Mouse (Mus musculus) spleen, adult 2 months (tissue): Measurements from ENCODE around the gene Myom3. TPM values are rescaled to one million over a fixed set of nuclear protein-coding genes. Genes with fewer than 3 reads are reported as not detected.

Source experiments
- DNase-seq, 2 experiments: peaks; one replicate each; pipeline versions ENCODE4 v3.0.0 to v3.0.0-alpha.2; 2012 to 2021; ENCODE audit warnings: low spot score in 2 of 2, low read depth in 1 of 2
- H3K27ac ChIP-seq: fragments of 200-500 bp; 2 replicates; pipeline ENCODE4 v1.5.1; 2012; ENCODE audit warnings: low read length, inconsistent platforms; ENCODE audit not compliant: insufficient read depth
- H3K27me3 ChIP-seq: fragments of 200-500 bp; 2 replicates; pipeline ENCODE4 v1.6.1; 2012; ENCODE audit warnings: mild to moderate bottlenecking, moderate library complexity, low read length, inconsistent platforms; ENCODE audit not compliant: control insufficient read depth, insufficient read depth
- H3K36me3 ChIP-seq: fragments of 200-500 bp; 2 replicates; pipeline ENCODE4 v1.6.1; 2012; ENCODE audit warnings: mild to moderate bottlenecking, low read length, inconsistent platforms; ENCODE audit not compliant: control insufficient read depth, insufficient read depth
- H3K4me1 ChIP-seq: fragments of 200-500 bp; 2 replicates; pipeline ENCODE4 v1.6.1; 2011; ENCODE audit warnings: inconsistent platforms; ENCODE audit not compliant: control insufficient read depth, insufficient read depth, insufficient read length
- H3K4me3 ChIP-seq: fragments of 200-500 bp; 2 replicates; pipeline ENCODE4 v1.5.1; 2011; ENCODE audit warnings: mild to moderate bottlenecking, inconsistent platforms; ENCODE audit not compliant: insufficient read depth, insufficient read length; ENCODE audit errors: extremely low read depth
- CTCF ChIP-seq: fragments of 200-500 bp; IDR thresholded peaks from 2 replicates; pipeline ENCODE4 v1.5.1; 2011; ENCODE audit warnings: mild to moderate bottlenecking, inconsistent platforms; ENCODE audit not compliant: insufficient read depth, insufficient read length, insufficient replicate concordance; ENCODE audit errors: extremely low read depth
- POLR2A ChIP-seq: fragments of 200-500 bp; IDR thresholded peaks from 2 replicates; pipeline ENCODE4 v1.6.1; 2011; ENCODE audit warnings: low read depth, low read length, inconsistent platforms
- WGBS: fragments of 180-500 bp; shearing (Covaris S2); methylation state at CpG from one replicate; pipeline ENCODE4 v1.1.7; 2018; 5-methylcytosine and 5-hydroxymethylcytosine counted together
- polyA plus RNA-seq: library from polyadenylated mRNA; depleted of rRNA; stranded (reverse); fragments of >200 nt; gene quantifications from 2 replicates; pipeline ENCODE4 v1.2.3, GENCODE M21; 2012

Myom3 gene
- polyA plus RNA-seq, 1 experiment, result 0.22 TPM

DNA sequence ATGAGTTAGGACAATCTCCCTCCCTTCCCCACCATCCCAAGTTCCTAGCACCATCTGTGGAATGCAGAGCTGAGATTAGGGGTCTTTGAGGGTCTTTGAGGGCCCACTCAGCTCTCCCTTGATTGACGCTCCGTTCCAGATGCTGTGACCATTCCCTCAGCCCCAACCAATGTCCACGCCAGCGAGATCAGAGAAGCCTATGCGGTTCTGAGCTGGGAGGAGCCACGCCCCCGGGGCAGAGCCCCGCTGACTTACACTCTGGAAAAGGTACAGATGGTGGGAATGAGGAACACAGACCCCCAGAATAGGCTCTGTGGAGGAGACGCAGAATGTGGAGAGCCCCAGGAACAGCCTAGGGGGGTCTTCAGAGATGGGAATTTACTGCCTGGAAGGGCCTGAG lies 20.1 kb downstream of the Myom3 start:
- Histone ChIP-seq H3K4me3 (no peak overlapping the region), H3K36me3 (no peaks in the 10 kb centered on the region), H3K4me1 (no peaks in the 10 kb centered on the region), H3K27ac (no peak overlapping the region), H3K27me3 (no peaks in the 10 kb centered on the region)
- no peak for TF ChIP-seq CTCF
- no peak for TF ChIP-seq POLR2A
- no peak for DNase-seq
- 86% methylated on average over 9 of the region's 9 CpGs for WGBS

DNA sequence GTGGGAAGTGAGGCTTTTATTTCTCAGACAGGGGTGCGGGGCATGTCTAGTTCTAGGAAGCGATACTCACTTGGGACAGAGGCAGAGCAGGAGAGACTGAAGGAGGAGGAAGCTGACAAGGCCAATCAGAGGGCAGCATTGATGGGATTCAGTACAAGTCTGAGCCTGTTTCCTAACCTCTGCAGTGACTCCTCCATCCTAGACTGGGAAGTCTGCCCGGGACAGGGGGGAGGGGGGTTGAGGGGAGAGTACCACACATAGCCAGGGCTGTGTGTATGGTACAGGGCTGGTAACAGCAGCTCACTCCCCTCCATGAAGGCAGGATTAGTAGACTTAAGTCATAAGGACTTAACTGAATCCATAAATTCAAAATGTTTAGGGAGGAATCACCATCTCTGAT lies 20.7 kb downstream of the Myom3 start:
- no peaks in the 10 kb centered on the region for H3K27me3 ChIP-seq

DNA sequence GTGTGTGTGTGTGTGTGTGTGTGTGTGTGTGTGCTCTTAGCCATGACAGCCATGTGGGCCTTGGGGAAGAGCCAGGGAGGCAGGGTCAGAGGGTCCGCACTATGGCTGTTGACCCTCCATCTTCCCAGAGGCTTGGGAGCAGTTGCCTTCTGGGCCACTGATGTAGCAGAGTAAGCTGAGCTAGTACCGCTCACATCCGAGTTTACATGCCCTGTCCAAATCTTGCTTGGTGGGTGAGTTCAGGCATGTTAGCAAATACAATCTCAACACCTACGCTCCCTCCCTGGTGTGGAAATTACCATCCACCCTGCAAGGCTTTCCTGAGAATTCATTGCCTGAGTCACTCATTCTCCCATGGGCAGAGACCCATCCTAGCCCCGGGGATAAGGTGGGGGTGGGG lies 21.8 kb downstream of the Myom3 start:
- H3K4me1 ChIP-seq, result no peaks in the 10 kb centered on the region
- no peak for DNase-seq
- H3K27me3 ChIP-seq, result no peaks in the 10 kb centered on the region
- no peaks in the 10 kb centered on the region for H3K36me3 ChIP-seq
- H3K4me3 ChIP-seq, result no peak overlapping the region
- no peak overlapping the region for H3K27ac ChIP-seq
- TF ChIP-seq POLR2A (no peak), CTCF (no peak)
- 87% methylated on average over 5 of the region's 5 CpGs for WGBS

More for the DNA sequence above, 20.7 kb downstream of the Myom3 start:
- no peak for DNase-seq
- no peak for TF ChIP-seq CTCF
- TF ChIP-seq POLR2A, result no peak
- Histone ChIP-seq H3K36me3 (no peaks in the 10 kb centered on the region), H3K4me3 (no peak overlapping the region), H3K27ac (no peak overlapping the region), H3K4me1 (no peaks in the 10 kb centered on the region)
- WGBS, result 78% methylated on average over 3 of the region's 3 CpGs

DNA sequence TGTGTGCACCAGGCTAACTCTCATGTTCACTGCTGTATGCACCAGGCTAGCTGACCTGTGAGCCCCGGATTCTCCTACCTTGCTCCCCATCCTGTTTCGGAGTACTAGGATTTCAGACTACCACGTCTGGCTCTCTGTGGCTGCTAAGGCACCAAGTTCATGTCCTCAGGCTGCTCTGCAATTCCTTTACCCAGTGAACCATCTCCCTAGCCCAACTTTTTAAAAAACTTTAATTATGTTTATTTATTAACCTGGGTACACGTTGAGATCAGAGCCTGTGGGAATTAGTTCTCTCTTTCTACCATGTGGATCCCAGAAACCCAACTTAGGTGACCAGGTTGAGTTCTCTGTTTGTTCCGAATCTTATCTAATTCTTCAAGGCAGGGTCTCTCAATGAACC lies 27.1 kb downstream of the Myom3 start:
- TF ChIP-seq POLR2A, result no peak
- TF ChIP-seq CTCF, result no peak
- 79% methylated on average over 5 of the region's 5 CpGs for WGBS
- Histone ChIP-seq H3K4me3 (no peak overlapping the region), H3K4me1 (no peaks in the 10 kb centered on the region), H3K27ac (no peak overlapping the region), H3K36me3 (no peaks in the 10 kb centered on the region), H3K27me3 (no peaks in the 10 kb centered on the region)
- no peak for DNase-seq

DNA sequence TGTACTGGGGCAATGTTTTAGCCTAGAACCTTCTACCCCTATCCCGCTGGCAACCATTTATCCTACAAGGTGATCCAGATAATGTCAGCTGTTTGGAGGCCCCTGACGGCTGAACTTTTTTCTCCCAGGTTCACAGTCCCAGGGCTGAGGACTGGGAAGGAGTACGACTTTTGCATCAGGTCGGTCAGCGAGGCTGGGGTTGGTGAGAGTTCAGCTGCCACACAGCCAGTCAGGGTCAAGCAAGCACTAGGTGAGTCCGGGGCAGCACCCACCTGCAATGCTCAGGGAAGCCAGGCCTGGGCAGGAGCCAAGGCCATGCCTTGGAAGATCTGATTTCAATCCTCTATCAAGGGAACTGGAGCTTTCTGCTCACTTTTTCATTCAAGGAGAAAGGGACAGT lies 27.8 kb downstream of the Myom3 start:
- Histone ChIP-seq H3K27ac (no peak overlapping the region), H3K27me3 (no peaks in the 10 kb centered on the region)
- no peak for DNase-seq

DNA sequence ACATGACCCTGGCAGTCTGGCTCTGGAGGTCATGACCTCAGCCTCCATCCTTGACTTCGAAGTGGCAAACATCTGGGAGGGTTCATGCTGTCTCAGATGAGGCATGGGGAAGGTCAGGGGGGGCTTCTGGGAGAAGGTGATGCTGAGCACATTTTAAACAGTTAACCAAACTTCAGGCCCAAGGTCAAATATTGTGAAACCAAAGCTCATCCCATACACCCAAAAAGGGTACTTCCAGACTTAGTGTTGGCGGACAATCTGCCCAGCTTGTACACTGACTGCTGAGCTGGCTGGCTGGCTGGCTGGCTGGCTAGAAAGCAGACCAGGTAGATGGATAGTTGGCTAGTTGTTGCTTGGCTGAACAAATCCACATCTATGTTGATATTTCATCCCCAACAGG lies 29.6 kb downstream of the Myom3 start:
- no peaks in the 10 kb centered on the region for H3K27me3 ChIP-seq
- DNase-seq, result no peak
- no peak overlapping the region for H3K27ac ChIP-seq
- no peaks in the 10 kb centered on the region for H3K36me3 ChIP-seq
- TF ChIP-seq CTCF (no peak), POLR2A (no peak)
- H3K4me1 ChIP-seq, result no peaks in the 10 kb centered on the region
- WGBS, result 78% methylated on average over 2 of the region's 2 CpGs
- H3K4me3 ChIP-seq, result no peak overlapping the region

More for the DNA sequence above, 27.8 kb downstream of the Myom3 start:
- Histone ChIP-seq H3K4me1 (no peaks in the 10 kb centered on the region), H3K36me3 (no peaks in the 10 kb centered on the region), H3K4me3 (no peak overlapping the region)
- 90% methylated on average over 6 of the region's 6 CpGs for WGBS
- TF ChIP-seq POLR2A (no peak), CTCF (no peak)

DNA sequence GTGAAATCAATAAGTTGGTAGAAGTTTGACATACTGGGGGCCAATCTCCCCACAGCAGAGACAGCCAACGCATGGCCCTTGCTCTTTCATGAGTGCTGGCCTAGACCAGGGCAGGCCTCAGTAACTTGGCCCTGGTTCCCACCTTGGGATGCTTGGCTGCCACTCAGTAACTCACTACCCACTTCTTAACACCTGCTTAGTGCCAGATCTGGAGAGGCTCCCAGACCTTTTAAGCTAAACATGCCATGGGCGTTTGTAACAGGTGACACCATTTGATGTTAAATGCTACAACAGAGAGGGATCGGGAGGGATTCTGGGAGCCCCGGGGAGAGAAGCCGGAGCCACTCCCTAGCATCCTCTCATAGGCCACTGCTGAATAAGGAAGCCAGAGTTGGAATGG lies 33.3 kb downstream of the Myom3 start:
- no peak for DNase-seq
- Histone ChIP-seq H3K36me3 (no peaks in the 10 kb centered on the region), H3K4me3 (no peak overlapping the region), H3K4me1 (no peaks in the 10 kb centered on the region), H3K27me3 (no peaks in the 10 kb centered on the region), H3K27ac (no peak overlapping the region)
- TF ChIP-seq POLR2A (no peak), CTCF (no peak)
- 90% methylated on average over 5 of the region's 5 CpGs for WGBS
